Mouse (Mus musculus): ENCODE measurements around the gene Rnf130.

DNA sequence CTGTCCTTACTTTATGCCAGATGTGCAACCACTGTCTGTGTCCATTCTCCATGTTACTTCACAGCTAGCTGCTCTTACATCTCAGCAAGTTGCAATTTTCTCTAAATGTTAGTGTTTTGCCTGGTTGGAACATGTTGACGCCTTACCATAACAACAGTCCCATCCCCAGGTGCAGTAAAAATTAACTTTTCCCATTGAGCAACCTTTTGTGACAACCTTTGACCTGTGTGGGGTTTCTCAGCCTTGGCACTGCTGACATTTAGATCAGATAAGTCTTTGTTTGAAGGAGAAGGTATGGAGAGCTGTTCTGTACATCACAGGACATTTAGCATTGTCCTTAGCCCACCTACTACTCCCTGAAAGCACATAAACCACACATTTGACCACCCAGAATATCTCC lies 64.7 kb downstream of the Rnf130 start:
- TF ChIP-seq CTCF (IDR thresholded peaks at IDR 0.05; ENCODE audit: low read depth) (no peak), EP300 (optimal IDR thresholded peaks at IDR 0.05) (no peak)

Data from stomach, postnatal 0 days (tissue).